Mouse (Mus musculus) heart, postnatal 10 days (tissue): ENCODE data around the gene Ibsp. TPM values are rescaled to one million over a fixed set of nuclear protein-coding genes. Genes with fewer than 3 reads are reported as not detected.
A peak's percentile ranks its signal among the peaks of the same experiment; 100 is the strongest.

ENCODE experiments used
- DNase-seq, 2 experiments: peaks; one replicate each; pipeline ENCODE4 v3.0.0; 2021
- intact Hi-C: fragments of 180-260 bp; cut with DNase I; formaldehyde crosslinking; loops from one replicate; pipeline ENCODE4 v1.15.1; 2025
- total RNA-seq, 2 experiments: library from RNA; stranded (reverse); gene quantifications; 2 replicates each; pipeline ENCODE4 v1.2.3; 2021

The Ibsp gene
- total RNA-seq, result not detected

DNA sequence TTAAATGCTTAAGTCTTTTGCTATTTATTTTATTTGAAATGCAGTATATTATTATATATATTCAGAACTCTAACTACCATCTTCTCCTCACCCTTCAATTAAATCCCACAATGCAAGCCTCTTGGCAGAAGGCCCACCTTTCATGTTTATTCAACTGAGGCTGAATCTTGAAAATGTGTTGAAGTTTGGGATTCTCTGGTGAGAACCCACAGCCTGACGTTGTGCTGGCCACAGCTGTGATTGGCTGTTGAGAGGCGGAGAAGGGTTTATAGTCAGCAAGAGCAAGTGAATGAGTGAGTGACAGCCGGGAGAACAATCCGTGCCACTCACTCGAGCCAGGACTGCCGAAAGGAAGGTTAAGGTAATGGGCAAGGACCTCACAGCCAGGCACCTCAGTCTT lies at the start of gene Ibsp:
Gene Ibsp (plus strand): TSS at position 178 of the 400 bp plus-strand sequence.
- intact Hi-C loops, result no loop called here
- no peak for DNase-seq

DNA sequence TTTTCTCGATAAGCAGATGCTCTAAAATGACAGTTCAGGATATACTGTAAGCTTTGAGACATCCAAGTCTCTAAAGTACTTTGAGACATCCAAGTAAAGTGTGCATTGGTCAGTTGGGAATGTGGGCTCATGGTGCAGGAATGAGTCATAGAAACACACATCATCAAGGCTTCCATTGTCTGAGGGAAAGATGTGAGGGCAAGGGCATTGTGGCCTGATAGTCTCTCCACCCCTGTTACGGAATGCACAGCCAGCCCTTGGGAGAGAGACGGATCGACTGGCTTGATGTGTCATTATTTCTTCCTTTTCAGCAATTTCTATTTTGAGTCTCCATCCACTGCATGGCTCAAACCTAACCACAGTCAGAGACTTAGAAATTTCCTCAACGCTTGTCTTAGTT lies 47.2 kb upstream of the Ibsp start:
- intact Hi-C loops, result no loop called here
- DNase-seq, result no peak

DNA sequence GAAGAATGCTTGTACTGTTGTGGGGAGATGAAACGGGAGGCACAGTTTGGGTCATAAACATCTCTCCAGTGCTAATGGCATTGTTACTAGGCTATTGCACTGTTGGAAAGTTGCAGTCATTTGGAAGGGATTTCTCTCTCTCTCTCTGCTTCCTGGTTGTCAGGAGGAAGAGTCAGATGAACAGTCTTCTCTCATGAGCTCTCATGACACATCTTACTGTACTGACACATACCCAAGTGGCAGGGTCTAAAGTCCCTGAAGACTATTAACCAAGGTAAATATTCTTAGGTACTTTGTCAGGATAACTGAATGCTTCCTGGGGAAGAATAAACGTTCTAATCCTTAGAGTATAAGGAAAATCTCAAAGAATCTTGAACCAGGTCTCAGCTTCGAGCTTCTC lies 42.4 kb upstream of the Ibsp start:
- intact Hi-C loops, result no loop called here
- no peak for DNase-seq

DNA sequence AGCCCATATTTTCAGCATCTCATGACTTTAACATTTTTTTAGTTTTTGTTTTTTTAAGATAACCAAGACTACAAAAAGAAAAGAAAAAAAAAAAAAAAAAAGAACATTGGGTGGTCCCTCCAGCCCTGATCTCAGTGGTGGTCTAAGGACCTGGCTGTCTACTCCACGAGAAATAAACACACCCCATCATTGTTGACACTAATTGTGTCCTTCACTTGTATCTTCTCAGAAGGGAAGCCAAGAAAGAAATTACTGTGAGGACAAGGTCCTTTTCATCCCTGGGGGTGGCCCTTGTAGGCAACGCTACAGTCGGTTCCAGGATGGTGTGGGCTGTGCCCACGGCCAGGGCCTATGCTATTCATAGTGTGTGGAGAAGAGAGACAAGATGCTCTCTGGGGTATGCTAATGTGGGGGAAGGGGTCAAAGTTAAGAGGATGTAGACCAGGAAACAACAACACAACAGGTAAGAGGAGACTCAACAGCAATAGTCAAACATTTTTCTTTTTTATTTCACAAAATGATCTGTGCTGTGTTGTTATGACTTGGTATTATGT lies 37.0 kb upstream of the Ibsp start:
- no peak for DNase-seq
- intact Hi-C loops, result no loop called here

DNA sequence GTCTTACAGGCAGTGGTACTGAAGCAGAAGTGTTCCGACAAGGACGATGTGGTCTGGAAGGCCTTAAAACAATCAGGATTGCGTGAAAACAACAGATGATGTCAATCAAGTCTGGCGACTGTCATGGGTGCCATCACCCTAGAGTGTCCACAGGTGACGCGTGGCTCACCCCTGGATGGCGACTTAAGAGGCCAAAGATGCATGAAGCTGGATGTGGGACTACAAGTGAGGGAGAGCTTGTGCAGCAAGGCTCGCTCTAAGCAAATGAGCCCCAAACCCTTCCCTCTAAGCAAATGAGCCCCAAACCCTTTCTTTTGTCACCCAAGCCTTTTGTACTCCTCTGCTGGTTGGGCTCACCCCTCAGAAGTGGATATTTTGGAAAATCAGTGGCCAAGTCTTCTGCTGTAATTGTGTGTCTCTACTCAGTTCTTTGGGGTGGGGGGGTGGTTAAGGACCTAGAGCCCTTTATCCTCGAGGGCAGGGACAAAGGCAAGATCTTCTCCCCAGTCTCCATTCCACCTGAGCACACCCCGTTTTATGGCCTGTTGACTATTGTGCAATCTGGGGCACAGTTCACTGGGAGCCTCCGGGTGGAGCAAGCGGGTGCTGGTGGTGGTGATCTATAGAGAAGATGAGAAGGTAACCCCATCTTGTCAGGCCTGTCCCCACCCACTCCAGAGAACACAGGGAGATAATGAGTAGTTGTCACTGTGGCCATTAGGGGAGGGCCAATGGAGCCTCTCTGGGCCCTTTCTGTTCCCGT lies 35.8 kb upstream of the Ibsp start:
- intact Hi-C loops, result no loop called here
- DNase-seq, result no peak

DNA sequence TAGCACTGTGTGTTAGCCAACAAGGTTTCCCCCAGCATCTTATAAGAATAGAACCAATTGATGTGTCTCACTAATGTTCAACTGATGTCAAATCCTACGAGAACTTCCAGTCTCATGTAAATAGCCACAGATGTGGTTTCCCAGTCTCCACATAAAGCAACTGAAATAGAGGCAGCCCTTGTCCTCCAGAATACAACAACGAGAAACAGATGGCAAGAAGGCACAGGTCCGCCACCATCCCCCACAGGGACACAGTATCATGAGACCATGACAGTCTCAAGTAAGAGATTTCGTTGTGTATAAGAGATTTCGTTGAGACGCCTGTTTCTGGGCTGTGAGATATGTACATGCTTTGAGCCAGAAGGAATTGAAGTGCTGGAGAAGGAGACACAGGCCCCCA lies 4.8 kb upstream of the Ibsp start:
- intact Hi-C loops, result no loop called here
- no peak for DNase-seq

DNA sequence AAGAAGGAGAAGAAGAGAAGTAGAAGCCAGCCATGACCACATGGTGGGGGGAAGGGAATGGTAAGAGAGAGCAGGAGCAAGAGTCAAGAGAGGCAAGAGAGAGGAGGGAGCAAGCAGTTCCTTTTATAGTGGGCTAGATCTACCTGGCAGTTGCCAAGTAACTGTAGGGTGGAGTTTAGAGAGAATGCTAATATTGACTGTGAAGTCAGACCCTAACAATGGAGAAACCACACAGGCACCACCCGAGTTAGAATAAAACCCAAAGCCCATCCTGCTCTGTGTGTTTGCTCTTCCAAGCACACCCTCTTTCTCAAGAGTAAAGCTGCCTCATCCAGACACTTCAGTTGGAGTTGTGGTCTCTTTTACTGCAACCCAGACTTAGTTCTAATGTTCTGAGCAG lies 15.1 kb downstream of the Ibsp start:
- no peak for DNase-seq
- intact Hi-C loops, result no loop called here

DNA sequence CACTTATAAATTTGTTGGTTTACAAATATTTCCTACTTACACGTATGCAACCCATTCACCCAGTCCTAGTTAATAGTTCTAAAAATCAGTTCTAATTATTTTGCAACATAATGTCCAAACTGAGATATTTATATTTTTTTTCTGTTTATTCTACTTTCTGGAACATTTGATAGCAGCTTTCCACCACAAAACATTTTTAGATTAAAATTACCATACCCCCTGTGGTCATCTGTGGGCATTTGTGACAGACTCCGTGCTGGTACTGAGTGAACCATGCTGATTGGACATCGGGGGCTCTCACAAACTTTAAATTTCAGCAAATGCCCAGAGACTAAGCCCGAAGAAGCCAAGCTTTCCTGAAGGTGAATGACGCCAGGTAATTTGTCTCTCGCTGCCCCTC lies 26.1 kb downstream of the Ibsp start, which contains the start of gene Mepe:
Gene Mepe (plus strand): TSS at position 301 of the 400 bp plus-strand sequence.
- DNase-seq, result no peak
- intact Hi-C loops, result no loop called here

DNA sequence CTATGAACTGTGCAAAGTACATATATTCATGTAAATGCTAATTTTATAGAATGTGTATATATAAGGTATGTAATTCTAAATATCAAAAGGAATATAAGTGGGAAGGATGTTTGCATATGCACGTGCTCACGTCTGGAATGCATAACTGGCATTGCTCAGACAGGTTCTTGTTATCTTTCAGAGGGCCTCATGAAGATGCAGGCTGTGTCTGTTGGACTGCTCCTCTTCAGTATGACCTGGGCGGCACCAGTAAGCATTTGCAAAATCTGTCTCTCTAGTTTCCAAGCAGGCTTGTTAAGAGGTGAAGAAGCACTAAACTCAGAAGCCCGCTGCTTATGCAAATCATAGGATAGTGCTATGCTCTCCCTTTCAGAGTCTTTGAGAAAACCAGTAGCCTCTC lies 27.9 kb downstream of the Ibsp start:
- intact Hi-C loops, result no loop called here
- no peak for DNase-seq

DNA sequence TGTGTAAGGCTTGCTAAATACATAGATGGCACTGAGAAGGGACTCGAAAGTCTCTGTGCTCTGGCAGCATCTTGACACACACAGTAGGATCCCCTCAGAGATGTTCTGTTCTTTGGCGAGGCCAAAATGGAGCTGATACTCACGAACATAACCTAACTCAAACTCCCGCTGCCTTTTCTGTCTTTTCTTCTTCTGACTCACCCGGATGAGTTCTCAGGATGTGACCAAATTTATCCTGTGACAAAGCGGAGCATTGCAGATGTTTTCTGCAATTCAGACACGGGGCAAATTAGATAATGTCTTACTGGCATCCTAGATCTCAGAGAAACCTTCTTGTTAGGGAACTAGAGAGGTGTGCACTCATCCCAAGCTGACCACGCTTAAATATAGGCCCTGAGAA lies 28.4 kb downstream of the Ibsp start:
- intact Hi-C loops, result no loop called here
- DNase-seq, result no peak

DNA sequence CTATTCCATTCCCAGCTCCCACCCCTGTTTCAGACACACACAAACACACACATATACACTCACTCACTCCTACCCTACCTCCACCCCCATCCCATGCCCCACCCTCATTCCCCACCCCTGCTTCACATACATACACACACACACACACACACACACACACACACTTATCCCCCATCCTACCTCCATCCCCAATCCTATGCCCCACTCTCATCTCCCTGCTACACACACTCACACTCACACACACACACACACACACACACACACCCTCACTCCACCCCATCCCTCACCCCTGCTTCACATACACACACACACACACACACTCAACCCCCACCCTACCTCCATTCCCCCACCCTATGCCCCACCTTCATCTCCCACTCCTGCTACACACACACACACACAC lies 28.9 kb downstream of the Ibsp start:
- intact Hi-C loops, result no loop called here
- no peak for DNase-seq

DNA sequence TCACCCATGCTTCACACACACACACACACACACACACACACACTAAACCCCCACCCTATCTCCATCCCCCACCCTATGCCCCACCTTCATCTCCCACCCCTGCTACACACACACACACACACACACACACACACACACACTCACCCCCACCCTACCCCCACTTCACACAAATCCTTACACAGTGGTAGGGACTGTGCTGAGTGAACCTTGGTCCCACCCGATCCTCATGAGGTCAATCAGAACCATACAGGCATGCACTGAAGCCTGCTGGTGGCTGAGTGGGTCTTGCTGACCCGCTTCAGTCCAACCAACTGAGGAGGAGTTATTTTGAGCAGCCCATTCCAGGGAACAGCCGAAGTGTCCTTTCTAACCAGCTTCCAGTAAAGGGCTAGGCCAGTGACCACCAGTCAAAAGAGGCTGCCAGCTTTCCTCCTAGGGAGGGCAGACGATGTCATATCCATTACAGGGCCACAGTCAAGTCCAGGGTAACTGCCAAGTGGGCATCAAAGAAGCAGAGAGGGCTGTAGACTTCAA lies 29.4 kb downstream of the Ibsp start:
- no peak for DNase-seq
- intact Hi-C loops, result no loop called here

DNA sequence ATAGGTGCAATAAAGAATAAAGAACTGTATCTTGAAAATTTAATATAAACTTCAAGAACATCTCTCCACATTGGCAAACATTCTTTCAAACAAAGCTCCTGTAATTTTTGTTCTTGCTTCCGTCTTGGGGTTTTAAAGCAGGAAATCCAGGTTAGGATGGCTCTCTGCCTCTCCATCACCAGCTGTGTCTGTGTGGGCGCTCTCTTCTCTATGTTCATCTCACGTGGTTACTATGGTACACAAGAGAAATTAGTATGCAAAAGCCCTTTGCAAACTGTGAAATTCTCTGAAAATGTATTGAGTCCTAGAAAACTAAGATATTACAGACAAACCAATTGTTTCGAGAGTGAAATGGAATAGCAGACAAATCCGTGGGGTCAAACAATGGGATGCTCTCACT lies 30.4 kb downstream of the Ibsp start:
- no peak for DNase-seq
- intact Hi-C loops, result no loop called here

DNA sequence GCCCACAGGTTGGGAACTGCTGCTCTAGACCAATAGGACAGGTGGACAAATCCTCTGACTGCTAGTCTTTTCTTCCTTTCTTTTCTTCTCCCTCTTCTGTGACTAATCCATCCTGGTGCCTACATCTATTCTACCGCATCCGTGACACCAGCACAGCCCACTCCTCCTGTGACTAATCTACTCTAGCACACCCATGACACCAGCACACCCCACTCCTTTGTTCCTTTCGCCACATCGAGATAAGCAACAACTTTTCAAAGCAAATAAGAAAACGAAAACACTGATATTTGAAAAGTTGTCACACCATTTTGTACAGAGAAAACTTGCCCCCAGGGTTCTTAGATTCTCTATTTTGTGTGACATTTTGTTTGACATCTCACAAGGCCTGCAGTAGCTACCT lies 31.1 kb downstream of the Ibsp start:
- intact Hi-C loops, result no loop called here
- DNase-seq, result no peak

DNA sequence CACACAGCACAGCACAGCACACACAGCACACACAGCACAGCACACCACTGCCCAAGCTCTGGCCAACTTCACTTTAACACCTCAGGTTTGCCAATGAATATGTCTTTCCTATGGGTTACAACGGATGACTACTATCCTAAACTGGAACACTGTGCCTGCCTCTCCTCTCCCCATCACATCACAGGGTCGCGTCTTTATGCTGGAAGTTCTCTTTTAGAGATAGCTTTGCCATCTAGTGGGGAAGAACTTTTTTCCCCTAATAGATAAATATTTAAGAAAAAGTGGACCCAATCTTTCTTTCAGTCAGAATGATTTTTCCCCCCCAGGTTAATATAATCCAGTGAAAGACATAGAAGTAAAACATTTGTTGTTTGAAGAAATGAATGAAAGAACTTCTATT lies 33.3 kb downstream of the Ibsp start:
- intact Hi-C loops, result loop anchor here (2.0 kb wide), 2 partner anchors 199 to 257 kb away; no protein-coding TSS in a partner anchor
- DNase-seq, result no peak

DNA sequence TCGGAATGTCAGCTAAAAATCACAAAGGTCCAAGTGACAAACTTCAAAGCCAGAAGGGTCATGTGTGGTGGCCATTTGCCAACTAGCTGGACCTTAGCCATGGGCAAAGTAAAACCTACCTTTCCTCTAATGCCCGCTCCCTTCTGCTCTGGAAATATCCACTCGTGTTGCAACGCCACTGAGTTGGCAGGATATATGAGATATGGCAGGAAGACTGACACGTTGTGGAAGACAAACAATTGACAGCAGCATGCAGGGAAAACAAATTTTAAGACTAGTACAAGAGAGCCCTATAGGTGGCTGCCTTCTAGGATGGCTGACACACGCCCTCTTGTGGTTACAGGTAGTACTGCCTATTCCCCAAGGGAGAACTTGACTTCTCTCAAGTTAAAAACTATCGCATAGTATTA lies 34.3 kb downstream of the Ibsp start:
- peak; percentile 60 to 76 for DNase-seq

DNA sequence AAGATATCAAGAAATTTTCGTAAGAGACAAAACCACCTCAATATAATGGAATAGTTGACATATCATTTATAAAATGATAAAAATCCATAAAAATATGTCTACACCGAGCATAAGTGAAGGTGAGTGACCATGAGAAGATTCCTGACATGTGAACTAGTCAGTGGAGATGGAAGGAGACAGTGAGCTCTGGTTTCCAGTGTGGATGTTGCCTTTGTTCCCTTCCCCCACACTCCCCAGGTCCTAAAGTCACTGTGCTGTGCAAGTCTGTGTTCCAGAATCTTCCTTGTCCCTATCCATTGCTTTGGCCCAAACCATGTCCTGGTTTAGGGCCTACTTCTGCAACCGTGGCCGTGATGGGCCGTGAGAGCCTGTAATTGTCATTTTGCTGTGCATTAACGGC lies 34.7 kb downstream of the Ibsp start:
- intact Hi-C loops, result loop anchor here (1.0 to 2.0 kb wide), 3 partner anchors 114 to 259 kb away; no protein-coding TSS in a partner anchor
- DNase-seq, result no peak

More for the DNA sequence above, 34.3 kb downstream of the Ibsp start:
- intact Hi-C loops, result loop anchor here (1.0 to 2.0 kb wide), 3 partner anchors 114 to 258 kb away; no protein-coding TSS in a partner anchor

DNA sequence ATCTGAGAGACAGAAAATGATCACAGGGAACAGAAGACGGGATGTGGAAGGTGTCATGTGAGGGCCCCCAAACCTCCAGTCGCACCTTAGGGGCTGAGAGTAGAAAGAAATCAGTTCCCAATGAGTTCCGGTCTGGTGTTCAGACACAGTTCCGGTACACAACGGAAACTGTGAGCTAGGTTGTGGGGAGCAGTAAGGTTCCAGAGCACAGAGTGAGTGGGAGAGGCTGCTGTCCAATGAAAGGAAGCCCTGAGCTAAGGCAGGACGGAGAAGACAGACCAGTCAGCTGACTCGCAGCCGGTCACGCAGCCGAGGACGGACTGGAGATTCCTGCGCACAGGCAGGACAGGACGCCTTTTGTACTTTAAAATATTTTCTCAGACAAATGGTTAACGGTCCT lies 35.5 kb downstream of the Ibsp start:
- DNase-seq, result no peak
- intact Hi-C loops, result no loop called here

DNA sequence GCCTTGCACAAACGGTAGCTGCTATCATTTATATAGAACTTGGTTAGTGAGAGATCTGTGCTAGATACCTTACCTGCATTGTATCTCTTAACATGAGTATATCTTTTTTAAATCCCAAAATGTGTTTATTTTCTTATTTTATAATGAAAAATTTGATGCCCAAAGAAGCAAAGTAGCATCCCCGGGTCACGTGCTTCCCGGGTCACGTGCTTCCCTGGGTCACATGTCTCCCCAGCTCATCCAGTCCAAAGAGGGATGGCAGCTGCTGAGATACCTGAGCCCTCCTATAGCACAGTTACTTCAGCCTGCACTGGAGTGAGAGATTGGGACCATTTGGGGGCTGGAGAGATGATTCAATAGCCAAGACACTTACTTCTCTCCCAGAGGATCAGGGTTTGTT lies 37.0 kb downstream of the Ibsp start:
- intact Hi-C loops, result no loop called here
- no peak for DNase-seq

DNA sequence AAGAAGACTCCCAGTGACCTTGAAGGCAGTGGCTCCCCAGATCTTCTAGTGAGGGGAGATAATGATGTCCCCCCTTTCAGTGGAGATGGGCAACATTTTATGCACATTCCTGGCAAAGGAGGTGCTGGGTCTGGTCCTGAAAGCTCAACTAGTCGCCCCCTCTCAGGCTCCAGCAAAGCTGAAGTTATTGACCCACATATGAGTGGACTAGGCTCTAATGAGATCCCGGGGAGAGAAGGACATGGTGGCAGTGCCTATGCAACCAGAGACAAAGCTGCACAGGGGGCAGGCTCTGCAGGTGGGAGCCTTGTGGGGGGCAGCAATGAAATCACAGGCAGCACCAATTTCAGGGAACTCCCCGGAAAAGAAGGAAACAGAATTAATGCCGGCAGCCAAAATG lies 38.5 kb downstream of the Ibsp start:
- intact Hi-C loops, result no loop called here
- no peak for DNase-seq

DNA sequence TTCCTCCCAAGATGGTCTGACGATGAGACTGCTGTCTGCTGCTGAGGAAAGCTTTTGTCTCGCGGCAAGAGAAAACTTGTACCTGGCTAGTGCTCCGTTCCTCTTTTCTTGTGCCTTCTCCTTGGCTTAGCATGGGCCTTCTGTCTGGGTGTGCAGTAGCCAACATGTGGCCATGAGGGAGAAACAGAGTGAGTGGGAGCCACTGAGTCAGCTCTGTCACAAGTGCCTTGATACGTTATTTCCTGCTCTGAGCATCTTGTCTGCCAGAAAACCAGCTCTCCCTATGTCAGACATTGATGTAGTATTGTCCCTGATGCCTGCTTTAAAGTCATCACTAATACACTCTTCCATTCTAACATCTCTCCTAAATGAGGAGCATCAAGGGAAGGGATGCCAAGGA lies 40.0 kb downstream of the Ibsp start:
- intact Hi-C loops, result loop anchor here (2.0 kb wide), 1 partner anchor 340 kb away; no protein-coding TSS in a partner anchor

More for the DNA sequence above, 40.0 kb downstream of the Ibsp start:
- no peak for DNase-seq
